ENCODE assay signal across 8 mouse cellular contexts in the genomic region with DNA sequence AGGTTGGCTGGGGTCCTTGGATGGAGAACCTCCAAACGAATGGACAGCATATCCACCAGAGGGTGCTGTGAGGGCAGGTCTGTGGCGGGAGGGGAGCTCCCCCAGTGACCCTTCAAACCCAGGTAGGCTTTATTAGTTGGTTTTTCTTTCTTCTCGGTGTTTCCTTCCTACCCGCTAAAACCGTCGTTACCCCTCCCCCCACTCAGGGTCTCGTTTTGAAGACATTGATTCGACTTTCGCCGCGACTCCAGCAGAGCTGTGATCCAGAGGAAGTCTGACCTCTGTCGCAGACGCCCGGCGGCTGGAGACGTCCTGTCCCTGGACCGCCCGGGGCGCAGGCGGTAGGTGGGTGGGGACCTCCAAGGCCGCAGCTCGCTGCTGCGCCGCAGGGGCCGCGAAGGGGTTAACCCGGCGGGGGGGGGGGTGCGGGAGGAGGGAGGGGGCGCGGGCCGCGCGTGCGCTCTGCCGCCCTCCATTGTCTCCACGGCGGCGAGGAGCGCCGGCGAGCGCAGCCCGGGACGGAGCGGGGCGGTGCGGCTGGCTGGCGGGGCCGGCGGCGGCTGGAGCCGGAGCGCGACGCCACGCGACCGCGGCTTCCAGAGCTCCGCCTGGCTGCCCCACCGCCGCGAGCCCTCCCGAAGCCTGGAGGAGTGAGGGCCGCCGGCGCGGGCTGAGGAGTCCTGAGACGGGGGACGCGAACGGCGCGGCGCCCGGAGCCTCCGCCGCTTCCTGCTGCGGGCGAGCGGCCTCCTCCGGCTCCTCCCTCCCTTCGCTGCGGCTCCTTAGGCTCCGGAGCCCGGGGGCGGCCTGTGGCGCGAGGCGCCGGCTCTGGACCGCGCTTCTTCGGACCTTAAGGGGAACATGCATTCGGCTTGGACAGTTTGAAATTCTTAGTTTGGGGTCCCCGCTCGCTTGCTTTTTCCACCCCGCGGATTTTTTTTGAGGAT. TPM values are rescaled to one million over a fixed set of nuclear protein-coding genes. Genes with fewer than 3 reads are reported as not detected.
DNase-seq lines count a peak whose midpoint lies in the region; ATAC-seq and TF ChIP-seq lines count a peak whose summit lies in the region.

A gene (plus strand): TSS at position 67 of the 947 bp plus-strand sequence.

- under 1% methylated on average over 44 of the region's 100 CpGs for WGBS in forebrain, embryonic 13.5 days
- WGBS in heart, postnatal 0 days = under 1% methylated on average over 47 of the region's 100 CpGs
- WGBS in liver, postnatal 0 days (ENCODE audit: insufficient replicate concordance) = 6% methylated on average over 65 of the region's 100 CpGs
- WGBS in neural tube, embryonic 14.5 days = 1% methylated on average over 52 of the region's 100 CpGs

- peak; percentile 93 for ATAC-seq in forebrain, embryonic 13.5 days
- ATAC-seq in heart, postnatal 0 days (ENCODE audit: insufficient read depth, low read depth) = peak; percentile 91
- ATAC-seq in liver, postnatal 0 days = peak; percentile 88
- ATAC-seq in neural tube, embryonic 14.5 days (ENCODE audit: low read depth) = peak; percentile 95

- 0 out of 2 replicates have a peak, but pooled peaks cover 2% of the 10 kb centered on the region for H3K27me3 ChIP-seq in ES-Bruce4 (ENCODE audit: control insufficient read depth, insufficient read depth, low read length, poor library complexity, severe bottlenecking)
- H3K27me3 ChIP-seq in forebrain, embryonic 13.5 days = no peaks in the 10 kb centered on the region
- H3K27me3 ChIP-seq in heart, postnatal 0 days (ENCODE audit: control insufficient read depth, insufficient read depth, low read length) = no peaks in the 10 kb centered on the region
- H3K27me3 ChIP-seq in liver, postnatal 0 days (ENCODE audit: insufficient read depth, low read length) = no peaks in the 10 kb centered on the region
- H3K27me3 ChIP-seq in neural tube, embryonic 14.5 days (ENCODE audit: control insufficient read depth, insufficient read depth, low read length) = no peaks in the 10 kb centered on the region

- peaks cover 6% of the 10 kb centered on the region for H3K4me1 ChIP-seq in ES-Bruce4 (ENCODE audit: control insufficient read depth, insufficient read depth, low read length)
- peaks cover 36% of the 10 kb centered on the region for H3K4me1 ChIP-seq in forebrain, embryonic 13.5 days
- peaks cover 7% of the 10 kb centered on the region; the same call in 1 of the 2 replicates for H3K4me1 ChIP-seq in heart, postnatal 0 days (ENCODE audit: control insufficient read depth, insufficient read depth)
- H3K4me1 ChIP-seq in liver, postnatal 0 days (ENCODE audit: insufficient read depth) = peaks cover 23% of the 10 kb centered on the region; the same call in 1 of the 2 replicates
- peaks cover 33% of the 10 kb centered on the region for H3K4me1 ChIP-seq in neural tube, embryonic 14.5 days (ENCODE audit: control insufficient read depth, insufficient read depth, low read length)

- peak; percentile 55 for TF ChIP-seq CTCF in ES-Bruce4 (IDR thresholded peaks at IDR 0.05; ENCODE audit: low read depth, low read length)
- TF ChIP-seq CTCF in heart, postnatal 0 days (IDR thresholded peaks at IDR 0.05; ENCODE audit: low read depth) = peak; percentile 65
- TF ChIP-seq CTCF in liver, postnatal 0 days (IDR thresholded peaks at IDR 0.05; ENCODE audit: low read depth) = peak; percentile 69

- peak within 1 kb of the TSS; percentile 100 for H3K9ac ChIP-seq in ES-Bruce4 (ENCODE audit: low read depth, poor library complexity, severe bottlenecking)
- H3K9ac ChIP-seq in forebrain, embryonic 13.5 days = peak within 1 kb of the TSS; percentile 98
- peak within 1 kb of the TSS; percentile 87 for H3K9ac ChIP-seq in heart, postnatal 0 days (replicated peaks; ENCODE audit: low read depth, low read length)
- peak within 1 kb of the TSS; percentile 85 for H3K9ac ChIP-seq in liver, postnatal 0 days (replicated peaks)
- H3K9ac ChIP-seq in neural tube, embryonic 14.5 days (replicated peaks; ENCODE audit: low read depth, low read length) = peak within 1 kb of the TSS; percentile 95

- TF ChIP-seq POLR2A in ES-Bruce4 (IDR thresholded peaks at IDR 0.05; ENCODE audit: insufficient read depth, low read length) = no peak

- peak within 1 kb of the TSS; percentile 76 for H3K4me3 ChIP-seq in ES-Bruce4 (ENCODE audit: low read depth, low read length)
- peak within 1 kb of the TSS; percentile 99 for H3K4me3 ChIP-seq in forebrain, embryonic 13.5 days
- H3K4me3 ChIP-seq in heart, postnatal 0 days (ENCODE audit: low read depth, low read length) = peak within 1 kb of the TSS; percentile 81
- peak within 1 kb of the TSS; percentile 76 for H3K4me3 ChIP-seq in liver, postnatal 0 days (ENCODE audit: low read depth, low read length)
- H3K4me3 ChIP-seq in neural tube, embryonic 14.5 days (ENCODE audit: low read depth, low read length) = peak within 1 kb of the TSS; percentile 96

- H3K36me3 ChIP-seq in ES-Bruce4 (ENCODE audit: control insufficient read depth, insufficient read depth, low read length, poor library complexity, severe bottlenecking) = 0 out of 2 replicates have a peak, but pooled peaks cover 5% of the 10 kb centered on the region
- no peaks in the 10 kb centered on the region for H3K36me3 ChIP-seq in forebrain, embryonic 13.5 days (ENCODE audit: poor library complexity, severe bottlenecking)
- H3K36me3 ChIP-seq in heart, postnatal 0 days (replicated peaks; ENCODE audit: control insufficient read depth, insufficient read depth, low read length) = no peaks in the 10 kb centered on the region
- no peaks in the 10 kb centered on the region for H3K36me3 ChIP-seq in liver, postnatal 0 days (replicated peaks; ENCODE audit: insufficient read depth, low read length)
- no peaks in the 10 kb centered on the region for H3K36me3 ChIP-seq in neural tube, embryonic 14.5 days (ENCODE audit: control insufficient read depth, insufficient read depth, low read length)

- no peaks in the 10 kb centered on the region for H3K9me3 ChIP-seq in ES-Bruce4 (replicated peaks; ENCODE audit: control insufficient read depth, insufficient read depth, low read length, poor library complexity, severe bottlenecking)
- no peaks in the 10 kb centered on the region for H3K9me3 ChIP-seq in forebrain, embryonic 13.5 days (replicated peaks)
- H3K9me3 ChIP-seq in heart, postnatal 0 days (replicated peaks; ENCODE audit: control insufficient read depth, low read length) = no peaks in the 10 kb centered on the region
- H3K9me3 ChIP-seq in liver, postnatal 0 days (ENCODE audit: low read length) = no peaks in the 10 kb centered on the region
- H3K9me3 ChIP-seq in neural tube, embryonic 14.5 days (ENCODE audit: control insufficient read depth, low read length) = no peaks in the 10 kb centered on the region

- no peak; the same call in 1 of the 2 replicates for TF ChIP-seq EP300 in ES-Bruce4 (IDR thresholded peaks at IDR 0.05; ENCODE audit: insufficient read depth, low read depth, low read length)
- no peak for TF ChIP-seq EP300 in heart, postnatal 0 days (IDR thresholded peaks at IDR 0.05; ENCODE audit: low read depth)
- TF ChIP-seq EP300 in liver, postnatal 0 days (IDR thresholded peaks at IDR 0.05; ENCODE audit: low read depth) = no peak

- H3K27ac ChIP-seq in ES-Bruce4 (ENCODE audit: insufficient read depth, low read length) = peak within 1 kb of the TSS; percentile 76
- H3K27ac ChIP-seq in forebrain, embryonic 13.5 days = peak within 1 kb of the TSS; percentile 95
- peak within 1 kb of the TSS; percentile 93 for H3K27ac ChIP-seq in heart, postnatal 0 days (ENCODE audit: low read depth)
- peak within 1 kb of the TSS; percentile 81 for H3K27ac ChIP-seq in liver, postnatal 0 days (ENCODE audit: low read depth)
- H3K27ac ChIP-seq in neural tube, embryonic 14.5 days (ENCODE audit: low read depth, low read length) = peak within 1 kb of the TSS; percentile 95

- DNase-seq in c-Kit-positive CD71-positive TER-119-positive erythroid progenitor cells, embryonic 14.5 days (ENCODE audit: low spot score) = peak; percentile 52
- DNase-seq in heart, postnatal 0 days (ENCODE audit: low spot score) = peak; percentile 78
- DNase-seq in kidney, postnatal 36 days = peak; percentile 70 to 81
- DNase-seq in liver, postnatal 0 days = peak; percentile 84
- DNase-seq in testis, postnatal 14 days (ENCODE audit: low spot score) = peak; percentile 84

- peak within 1 kb of the TSS; percentile 76 for H3K4me2 ChIP-seq in forebrain, embryonic 13.5 days
- peak within 1 kb of the TSS; percentile 86 for H3K4me2 ChIP-seq in heart, postnatal 0 days (ENCODE audit: low read depth, low read length)
- peak within 1 kb of the TSS; percentile 96 for H3K4me2 ChIP-seq in liver, postnatal 0 days (ENCODE audit: low read depth, low read length)
- H3K4me2 ChIP-seq in neural tube, embryonic 14.5 days (ENCODE audit: low read depth, low read length) = peak within 1 kb of the TSS; percentile 94

RNA-seq across cellular contexts. Expression of the gene that starts here (rescaled TPM):
- polyA plus RNA-seq in ES-Bruce4 (2011; ENCODE audit: insufficient read depth, insufficient read length, low read depth, missing spikeins) = 37.7 and 38.5 TPM in 2 replicates
- polyA plus RNA-seq in forebrain, embryonic 13.5 days (2015; fragmentation: Nextera tagmentation; extraction: Ambion mirVana) = 48.0 and 48.7 TPM in 2 replicates
- 52.1 and 69.1 TPM in 2 replicates for total RNA-seq in heart, postnatal 0 days (2014; rRNA removed; ENCODE audit: low replicate concordance)
- polyA plus RNA-seq in heart, postnatal 0 days (2015; fragmentation: Nextera tagmentation; extraction: Ambion mirVana) = 13.9 and 15.1 TPM in 2 replicates
- 6.3 and 7.2 TPM in 2 replicates for polyA plus RNA-seq in liver, postnatal 0 days (2015; fragmentation: Nextera tagmentation; extraction: Ambion mirVana)
- 96.5 and 101 TPM in 2 replicates for polyA plus RNA-seq in neural tube, embryonic 14.5 days (2014; fragmentation: Nextera tagmentation; extraction: Ambion mirVana)

Comparison
In these comparisons a context has a peak if more than half of its experiments do, and no peak if none do; other contexts are left out.
1. Peak in every context shown above with its lines: DNase-seq, ATAC-seq, H3K4me3 ChIP-seq and H3K27ac ChIP-seq.